Comparison of ENCODE assay signal across 10 mouse cellular contexts in the genomic region with DNA sequence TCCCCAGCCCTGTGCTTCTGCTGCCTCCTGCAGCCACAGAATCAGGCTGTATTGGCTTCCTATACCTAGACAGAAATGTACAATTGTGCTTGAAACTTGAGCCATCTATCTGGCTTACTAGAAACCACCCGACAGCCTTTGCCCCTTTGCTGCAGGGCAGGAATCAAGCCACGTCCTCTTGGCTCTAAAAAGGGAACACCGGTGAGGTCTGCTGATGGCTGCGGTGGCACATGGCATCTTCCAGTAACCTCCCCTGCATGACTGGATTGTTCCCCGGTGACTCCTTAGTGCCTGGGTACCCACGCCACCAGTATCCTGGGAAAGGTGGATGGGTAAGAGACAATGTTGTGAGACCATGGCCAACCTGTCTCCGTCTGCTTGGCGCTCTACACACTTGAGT. TPM values are rescaled to one million over a fixed set of nuclear protein-coding genes. Genes with fewer than 3 reads are reported as not detected.
A peak's percentile ranks its signal among the peaks of the same experiment; 100 is the strongest.
DNase-seq lines count a peak whose midpoint lies in the region; ATAC-seq lines count a peak whose summit lies in the region.
"Had no signal": no experiment of that assay in that cellular context is flagged by ENCODE, and none has a peak within 500 bp of the region (broad histone marks: within the 10 kb centered on the region; RNA-seq: fewer than 3 reads in every experiment).

No protein-coding gene starts in this region.

- ATAC-seq in heart, embryonic 15.5 days (replicated peaks; ENCODE audit: insufficient number of reproducible peaks, insufficient read depth, low FRiP score, low read depth), result no peak
- ATAC-seq in embryonic facial prominence, embryonic 13.5 days (ENCODE audit: insufficient number of reproducible peaks, insufficient read depth, low FRiP score, low TSS enrichment, low read depth), result no peak
- ATAC-seq in midbrain, embryonic 13.5 days, result no peak

- no peak overlapping the region; the same call in 1 of the 2 replicates for H3K9ac ChIP-seq in heart, embryonic 15.5 days
- no peak overlapping the region for H3K9ac ChIP-seq in embryonic facial prominence, embryonic 13.5 days
- 0 out of 2 replicates have a peak overlapping the region, but pooled peaks have one; percentile 45 for H3K9ac ChIP-seq in midbrain, embryonic 13.5 days (replicated peaks)

- DNase-seq in heart, adult 9 months (ENCODE audit: low spot score in 2 of 2), result no peak
- peak; percentile 52 for DNase-seq in kidney, adult 9 months
- no peak for DNase-seq in right cerebral cortex, adult 18-20 months
- no peak for DNase-seq in layer of hippocampus, postnatal 10 days (ENCODE audit: low spot score in 2 of 2)
- no peak for DNase-seq in cerebellum, postnatal 10 days
- DNase-seq: thymus, postnatal 4 days had no signal

- WGBS in heart, embryonic 15.5 days, result 68% methylated on average over 8 of the region's 8 CpGs
- 62% methylated on average over 8 of the region's 8 CpGs for WGBS in embryonic facial prominence, embryonic 13.5 days
- 90% methylated on average over 8 of the region's 8 CpGs for WGBS in midbrain, embryonic 13.5 days

- H3K27ac ChIP-seq in heart, embryonic 15.5 days, result peak overlapping the region; percentile 38; the same call in 1 of the 2 replicates
- no peak overlapping the region for H3K27ac ChIP-seq in embryonic facial prominence, embryonic 13.5 days
- H3K27ac ChIP-seq in midbrain, embryonic 13.5 days, result no peak overlapping the region

- H3K4me3 ChIP-seq in heart, embryonic 15.5 days, result no peak overlapping the region
- H3K4me3 ChIP-seq in embryonic facial prominence, embryonic 13.5 days, result 0 out of 2 replicates have a peak overlapping the region, but pooled peaks have one; percentile 3
- peak overlapping the region; percentile 64 for H3K4me3 ChIP-seq in midbrain, embryonic 13.5 days (replicated peaks)

- H3K36me3 ChIP-seq in heart, embryonic 15.5 days, result 0 out of 2 replicates have a peak, but pooled peaks cover 2% of the 10 kb centered on the region
- peaks cover 35% of the 10 kb centered on the region for H3K36me3 ChIP-seq in embryonic facial prominence, embryonic 13.5 days
- peaks cover 10% of the 10 kb centered on the region; the same call in 1 of the 2 replicates for H3K36me3 ChIP-seq in midbrain, embryonic 13.5 days

- H3K9me3 ChIP-seq in heart, embryonic 15.5 days (replicated peaks), result no peaks in the 10 kb centered on the region
- H3K9me3 ChIP-seq in embryonic facial prominence, embryonic 13.5 days, result no peaks in the 10 kb centered on the region
- H3K9me3 ChIP-seq in midbrain, embryonic 13.5 days, result no peaks in the 10 kb centered on the region
- H3K9me3 ChIP-seq: G1E had no signal

- H3K27me3 ChIP-seq in heart, embryonic 15.5 days, result no peaks in the 10 kb centered on the region
- H3K27me3 ChIP-seq in embryonic facial prominence, embryonic 13.5 days, result 0 out of 2 replicates have a peak, but pooled peaks cover 5% of the 10 kb centered on the region
- no peaks in the 10 kb centered on the region for H3K27me3 ChIP-seq in midbrain, embryonic 13.5 days

- 0 out of 2 replicates have a peak overlapping the region, but pooled peaks have one; percentile 12 for H3K4me2 ChIP-seq in heart, embryonic 15.5 days
- H3K4me2 ChIP-seq in embryonic facial prominence, embryonic 13.5 days, result peak overlapping the region; percentile 41
- peak overlapping the region; percentile 73 for H3K4me2 ChIP-seq in midbrain, embryonic 13.5 days (replicated peaks)

- H3K4me1 ChIP-seq in heart, embryonic 15.5 days (replicated peaks), result peaks cover 72% of the 10 kb centered on the region
- H3K4me1 ChIP-seq in embryonic facial prominence, embryonic 13.5 days, result peaks cover 62% of the 10 kb centered on the region
- peaks cover 93% of the 10 kb centered on the region for H3K4me1 ChIP-seq in midbrain, embryonic 13.5 days (replicated peaks)

RNA-seq across cellular contexts. Expression of gene Hs6st1, which starts 5.4 kb away (rescaled TPM):
- polyA plus RNA-seq in heart, embryonic 15.5 days (2015; fragmentation: Nextera tagmentation; extraction: Ambion mirVana), result 8.0 and 12.5 TPM in 2 replicates
- polyA plus RNA-seq in embryonic facial prominence, embryonic 13.5 days (2015; fragmentation: Nextera tagmentation; extraction: Ambion mirVana), result 5.4 and 6.1 TPM in 2 replicates
- polyA plus RNA-seq in midbrain, embryonic 13.5 days (2015; fragmentation: Nextera tagmentation; extraction: Ambion mirVana), result 10.4 and 11.0 TPM in 2 replicates
- 10 to 100 TPM; 52.2 to 52.9 TPM for total RNA-seq in layer of hippocampus, postnatal 10 days (2021)

Comparison
In these comparisons a context has a peak if more than half of its experiments do, and no peak if none do; other contexts are left out.
1. H3K4me2 ChIP-seq: peak in every context shown above with its lines; median percentile 73 in midbrain, embryonic 13.5 days; 41 in embryonic facial prominence, embryonic 13.5 days; 12 in heart, embryonic 15.5 days.